Mouse (Mus musculus): ENCODE data around the gene Cdkal1. TPM values are rescaled to one million over a fixed set of nuclear protein-coding genes. Genes with fewer than 3 reads are reported as not detected.

Gene Cdkal1
- polyA plus RNA-seq, 1 experiment, result 3.3 TPM

GRCm38 (mm10) chr13:29285058-29285457 is 570.4 kb downstream of the Cdkal1 start:
- no peak for DNase-seq
- H3K27me3 ChIP-seq (ENCODE audit: control insufficient read depth, insufficient read depth, low read length), result no peaks in the 10 kb centered on the region
- H3K4me3 ChIP-seq (ENCODE audit: control insufficient read depth, insufficient read depth, low read length), result no peak overlapping the region
- 73% methylated on average over 3 of the region's 3 CpGs for WGBS
- no peaks in the 10 kb centered on the region for H3K4me1 ChIP-seq (replicated peaks; ENCODE audit: control insufficient read depth, insufficient read depth, low read length)
- TF ChIP-seq POLR2A (IDR thresholded peaks at IDR 0.05; ENCODE audit: control insufficient read depth, extremely low read depth, insufficient read depth, low read length, poor library complexity) (no peak), CTCF (IDR thresholded peaks at IDR 0.05; ENCODE audit: borderline replicate concordance, control insufficient read depth, extremely low read depth, insufficient read depth, low read length, poor library complexity) (no peak)
- H3K27ac ChIP-seq (ENCODE audit: control insufficient read depth, insufficient read depth, low read length), result no peak overlapping the region
- H3K36me3 ChIP-seq (ENCODE audit: control insufficient read depth, insufficient read depth, low read length), result no peaks in the 10 kb centered on the region

- H3K27me3 ChIP-seq (ENCODE audit: control insufficient read depth, insufficient read depth, low read length), result no peaks in the 10 kb centered on the region
- H3K36me3 ChIP-seq (ENCODE audit: control insufficient read depth, insufficient read depth, low read length), result no peaks in the 10 kb centered on the region
- no peak overlapping the region for H3K27ac ChIP-seq (ENCODE audit: control insufficient read depth, insufficient read depth, low read length)
- H3K4me3 ChIP-seq (ENCODE audit: control insufficient read depth, insufficient read depth, low read length), result no peak overlapping the region
- DNase-seq, result no peak
- 85% methylated on average over 6 of the region's 6 CpGs for WGBS
- H3K4me1 ChIP-seq (replicated peaks; ENCODE audit: control insufficient read depth, insufficient read depth, low read length), result no peaks in the 10 kb centered on the region
- TF ChIP-seq POLR2A (IDR thresholded peaks at IDR 0.05; ENCODE audit: control insufficient read depth, extremely low read depth, insufficient read depth, low read length, poor library complexity) (no peak), CTCF (IDR thresholded peaks at IDR 0.05; ENCODE audit: borderline replicate concordance, control insufficient read depth, extremely low read depth, insufficient read depth, low read length, poor library complexity) (no peak)
Observed at GRCm38 (mm10) chr13:29281556-29281955, 573.9 kb downstream of the Cdkal1 start.

GRCm38 (mm10) chr13:29278156-29278555 is 577.3 kb downstream of the Cdkal1 start:
- H3K27ac ChIP-seq (ENCODE audit: control insufficient read depth, insufficient read depth, low read length), result no peak overlapping the region
- WGBS, result 89% methylated on average over 4 of the region's 4 CpGs
- H3K4me3 ChIP-seq (ENCODE audit: control insufficient read depth, insufficient read depth, low read length), result no peak overlapping the region
- H3K4me1 ChIP-seq (replicated peaks; ENCODE audit: control insufficient read depth, insufficient read depth, low read length), result no peaks in the 10 kb centered on the region
- no peaks in the 10 kb centered on the region for H3K27me3 ChIP-seq (ENCODE audit: control insufficient read depth, insufficient read depth, low read length)
- TF ChIP-seq POLR2A (IDR thresholded peaks at IDR 0.05; ENCODE audit: control insufficient read depth, extremely low read depth, insufficient read depth, low read length, poor library complexity), result no peak
- TF ChIP-seq CTCF (IDR thresholded peaks at IDR 0.05; ENCODE audit: borderline replicate concordance, control insufficient read depth, extremely low read depth, insufficient read depth, low read length, poor library complexity), result no peak
- no peak for DNase-seq
- no peaks in the 10 kb centered on the region for H3K36me3 ChIP-seq (ENCODE audit: control insufficient read depth, insufficient read depth, low read length)

- 94% methylated on average over 11 of the region's 11 CpGs for WGBS
- TF ChIP-seq POLR2A (IDR thresholded peaks at IDR 0.05; ENCODE audit: control insufficient read depth, extremely low read depth, insufficient read depth, low read length, poor library complexity) (no peak), CTCF (IDR thresholded peaks at IDR 0.05; ENCODE audit: borderline replicate concordance, control insufficient read depth, extremely low read depth, insufficient read depth, low read length, poor library complexity) (no peak)
Observed at GRCm38 (mm10) chr13:29274296-29274695, 581.2 kb downstream of the Cdkal1 start.

GRCm38 (mm10) chr13:29273693-29274221 is 581.7 kb downstream of the Cdkal1 start:
- Histone ChIP-seq H3K4me3 (ENCODE audit: control insufficient read depth, insufficient read depth, low read length) (no peak overlapping the region), H3K27me3 (ENCODE audit: control insufficient read depth, insufficient read depth, low read length) (no peaks in the 10 kb centered on the region), H3K4me1 (replicated peaks; ENCODE audit: control insufficient read depth, insufficient read depth, low read length) (no peaks in the 10 kb centered on the region), H3K36me3 (ENCODE audit: control insufficient read depth, insufficient read depth, low read length) (no peaks in the 10 kb centered on the region), H3K27ac (ENCODE audit: control insufficient read depth, insufficient read depth, low read length) (no peak overlapping the region)
- TF ChIP-seq CTCF (IDR thresholded peaks at IDR 0.05; ENCODE audit: borderline replicate concordance, control insufficient read depth, extremely low read depth, insufficient read depth, low read length, poor library complexity) (no peak), POLR2A (IDR thresholded peaks at IDR 0.05; ENCODE audit: control insufficient read depth, extremely low read depth, insufficient read depth, low read length, poor library complexity) (no peak)
- 77% methylated on average over 4 of the region's 4 CpGs for WGBS
- DNase-seq, result no peak

More at GRCm38 (mm10) chr13:29274296-29274695, 581.2 kb downstream of the Cdkal1 start:
- no peaks in the 10 kb centered on the region for H3K36me3 ChIP-seq (ENCODE audit: control insufficient read depth, insufficient read depth, low read length)
- DNase-seq, result no peak
- H3K4me1 ChIP-seq (replicated peaks; ENCODE audit: control insufficient read depth, insufficient read depth, low read length), result no peaks in the 10 kb centered on the region
- H3K4me3 ChIP-seq (ENCODE audit: control insufficient read depth, insufficient read depth, low read length), result no peak overlapping the region
- H3K27me3 ChIP-seq (ENCODE audit: control insufficient read depth, insufficient read depth, low read length), result no peaks in the 10 kb centered on the region
- H3K27ac ChIP-seq (ENCODE audit: control insufficient read depth, insufficient read depth, low read length), result no peak overlapping the region

GRCm38 (mm10) chr13:29271451-29271850 is 584.0 kb downstream of the Cdkal1 start:
- Histone ChIP-seq H3K4me1 (replicated peaks; ENCODE audit: control insufficient read depth, insufficient read depth, low read length) (no peaks in the 10 kb centered on the region), H3K36me3 (ENCODE audit: control insufficient read depth, insufficient read depth, low read length) (no peaks in the 10 kb centered on the region), H3K4me3 (ENCODE audit: control insufficient read depth, insufficient read depth, low read length) (no peak overlapping the region), H3K27me3 (ENCODE audit: control insufficient read depth, insufficient read depth, low read length) (no peaks in the 10 kb centered on the region), H3K27ac (ENCODE audit: control insufficient read depth, insufficient read depth, low read length) (no peak overlapping the region)
- TF ChIP-seq POLR2A (IDR thresholded peaks at IDR 0.05; ENCODE audit: control insufficient read depth, extremely low read depth, insufficient read depth, low read length, poor library complexity) (no peak), CTCF (IDR thresholded peaks at IDR 0.05; ENCODE audit: borderline replicate concordance, control insufficient read depth, extremely low read depth, insufficient read depth, low read length, poor library complexity) (no peak)
- DNase-seq, result no peak

Data from thymus, adult 2 months (tissue).